Mouse (Mus musculus) granulocyte monocyte progenitor cell, adult 5-6 weeks (primary cell): Measurements from ENCODE around the gene Tenm4. TPM values are rescaled to one million over a fixed set of nuclear protein-coding genes. Genes with fewer than 3 reads are reported as not detected.

Experiments
- ATAC-seq: replicated peaks from 2 replicates; pipeline ENCODE4 v1.8.0; 2016; ENCODE audit warnings: mild to moderate bottlenecking, moderate TSS enrichment, inconsistent platforms; ENCODE audit not compliant: poor library complexity, severe bottlenecking
- total RNA-seq, 2 experiments: library from RNA; stranded (forward) in 1 of 2; stranded (reverse) in 1 of 2; fragments of 200-712, 200-1000 nt in 1 of 2; fragments of >200 nt in 1 of 2; fragmentation: Nextera tagmentation in 1 of 2; gene quantifications; 2 replicates each; pipeline ENCODE4 v1.2.3; 2014 to 2017

The Tenm4 gene
- total RNA-seq, 2 experiments from 2014 or later, result not detected

DNA sequence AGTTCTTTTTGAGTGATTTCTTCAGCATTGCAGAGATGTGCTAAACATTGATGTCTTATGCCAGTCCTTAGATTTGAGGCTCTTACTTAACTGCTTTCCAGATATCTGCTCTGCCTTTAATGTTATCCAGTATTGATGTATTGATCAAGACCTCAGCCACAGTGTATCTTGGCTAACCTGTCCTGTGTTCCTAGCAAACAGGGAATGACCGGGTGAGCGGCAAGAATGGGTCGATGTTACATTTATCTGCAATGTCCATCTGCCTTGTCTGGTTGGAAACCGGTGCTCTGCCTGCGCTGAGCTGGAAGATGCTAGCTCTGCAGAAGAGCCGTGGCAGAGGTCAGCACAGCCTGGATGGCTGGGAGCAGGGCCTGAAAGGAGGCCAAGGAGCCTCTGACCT lies 64.8 kb downstream of the Tenm4 start:
- no peak for ATAC-seq

DNA sequence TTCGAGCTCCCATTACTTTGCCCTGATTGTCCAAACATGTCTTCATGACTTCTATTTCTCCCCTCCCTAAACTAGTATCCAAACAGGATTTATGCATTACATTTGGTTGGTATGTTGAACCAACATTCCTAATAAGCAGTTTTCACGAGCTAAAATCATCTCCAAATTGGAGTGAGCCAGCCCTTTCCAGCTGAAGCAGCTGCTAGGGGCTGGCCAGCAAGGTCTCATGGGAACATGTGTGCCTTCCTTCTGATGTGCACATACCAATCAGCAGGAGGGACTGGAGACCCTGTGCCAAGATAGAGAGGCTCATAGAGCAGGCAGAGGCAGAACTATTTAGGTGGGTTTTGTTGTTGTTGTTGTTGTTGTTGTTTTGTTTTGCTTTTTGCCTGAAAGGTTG lies 69.6 kb downstream of the Tenm4 start:
- ATAC-seq, result no peak

DNA sequence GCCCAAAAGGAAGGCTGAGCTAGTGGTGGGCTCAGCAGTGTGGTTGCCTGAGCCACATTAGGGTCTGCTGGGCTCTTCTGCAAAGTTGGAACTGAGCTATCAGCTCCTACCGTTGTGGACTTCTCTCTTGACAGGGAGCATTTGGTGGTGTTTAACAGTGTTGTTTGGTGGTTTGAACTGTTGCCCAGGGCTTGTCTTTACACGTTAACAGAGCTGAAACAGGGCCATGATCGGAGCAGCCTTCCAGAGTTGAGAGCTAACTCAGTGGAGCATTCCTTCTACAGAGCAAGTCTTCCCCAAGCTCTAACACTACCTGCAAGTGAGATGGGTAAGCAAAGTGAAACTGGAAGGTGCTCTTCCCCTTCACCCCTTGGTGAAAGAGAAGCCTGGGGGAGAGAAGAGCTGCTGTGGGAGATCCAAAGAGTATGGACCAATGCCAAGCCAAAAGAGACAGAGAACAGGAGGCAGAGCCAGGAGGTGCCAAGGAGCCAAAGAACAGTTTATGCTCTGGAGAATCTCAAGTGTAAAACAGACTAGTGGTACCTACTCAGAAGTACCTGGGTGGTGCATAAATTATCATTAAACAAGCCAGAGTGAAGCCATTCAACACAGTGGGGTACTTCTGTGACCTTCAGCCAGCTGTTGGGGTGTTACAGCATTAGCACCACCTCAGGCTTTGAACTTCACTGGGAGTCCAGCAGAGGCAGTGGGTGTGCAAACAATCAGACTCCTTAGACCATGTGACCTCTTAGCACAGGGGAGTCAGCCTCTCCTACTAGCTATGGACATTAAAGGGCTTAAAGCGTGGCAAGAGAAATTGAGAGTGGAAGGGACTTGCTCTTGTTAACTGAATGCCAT lies 71.5 kb downstream of the Tenm4 start:
- no peak for ATAC-seq

- ATAC-seq, result no peak
Measured at GRCm38 (mm10) chr7:96244796-96245195, 73.8 kb downstream of the Tenm4 start.

GRCm38 (mm10) chr7:96259630-96260029 lies 88.6 kb downstream of the Tenm4 start:
- no peak for ATAC-seq

DNA sequence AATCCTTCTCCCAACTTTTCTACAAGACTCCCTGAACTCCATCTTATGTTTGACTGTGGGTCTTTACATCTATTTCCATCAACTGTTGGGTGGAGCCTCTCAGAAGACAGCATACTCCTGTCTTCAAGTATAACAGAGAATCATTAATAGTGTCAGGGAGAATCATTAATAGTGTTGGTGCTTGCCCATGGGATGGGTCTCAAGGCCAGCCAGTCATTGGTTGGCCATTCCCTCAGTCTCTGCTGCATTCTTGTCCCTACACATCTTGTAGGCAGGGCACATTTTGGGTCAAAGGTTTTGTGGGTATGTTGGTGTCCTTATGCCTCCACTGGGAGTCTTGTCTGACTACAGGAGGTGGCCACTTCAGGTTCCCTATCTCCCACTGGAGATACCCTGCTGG lies 91.1 kb downstream of the Tenm4 start:
- no peak for ATAC-seq

DNA sequence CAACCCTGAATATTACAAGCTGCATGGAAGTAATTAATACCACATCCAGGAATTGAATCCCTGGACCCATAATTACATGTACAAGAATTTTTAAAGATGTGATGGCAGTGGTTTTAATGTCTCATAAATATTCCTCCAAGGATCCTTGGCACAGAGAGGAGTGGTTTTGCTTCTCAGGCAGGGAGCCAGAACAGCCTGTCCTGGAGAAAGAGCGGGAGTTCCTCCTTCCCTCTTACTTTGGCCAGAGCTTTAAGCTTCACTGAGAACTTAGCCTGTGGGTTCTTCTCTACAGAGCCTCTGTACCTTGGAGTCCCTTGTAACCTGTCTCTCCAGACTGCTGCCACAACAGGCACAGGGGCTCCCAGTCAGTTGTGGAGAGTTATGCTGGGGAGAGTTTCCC lies 94.9 kb downstream of the Tenm4 start:
- no peak for ATAC-seq

- ATAC-seq, result peak; percentile 92
Measured at GRCm38 (mm10) chr7:96267266-96267665, 96.2 kb downstream of the Tenm4 start.

- no peak for ATAC-seq
Measured at GRCm38 (mm10) chr7:96270684-96271083, 99.6 kb downstream of the Tenm4 start.

DNA sequence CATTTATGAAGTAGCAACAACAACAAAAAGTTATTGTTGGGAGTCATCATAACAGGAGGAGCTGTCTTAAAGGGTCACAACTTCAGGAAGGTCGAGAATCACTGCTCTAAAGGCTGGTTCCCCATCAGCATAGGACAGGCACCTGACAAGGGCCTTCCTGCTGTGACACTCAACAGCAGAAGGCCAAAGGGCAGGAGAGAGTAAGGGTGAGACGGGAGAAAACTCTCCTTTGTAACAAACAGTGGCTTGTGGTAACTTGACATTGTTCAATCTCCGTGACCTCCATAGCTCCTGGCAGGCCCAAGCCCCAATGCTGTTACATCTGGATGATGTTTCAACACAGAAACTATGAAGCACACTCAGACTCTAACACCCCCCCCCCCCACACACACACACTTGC lies 101.0 kb downstream of the Tenm4 start:
- no peak for ATAC-seq

DNA sequence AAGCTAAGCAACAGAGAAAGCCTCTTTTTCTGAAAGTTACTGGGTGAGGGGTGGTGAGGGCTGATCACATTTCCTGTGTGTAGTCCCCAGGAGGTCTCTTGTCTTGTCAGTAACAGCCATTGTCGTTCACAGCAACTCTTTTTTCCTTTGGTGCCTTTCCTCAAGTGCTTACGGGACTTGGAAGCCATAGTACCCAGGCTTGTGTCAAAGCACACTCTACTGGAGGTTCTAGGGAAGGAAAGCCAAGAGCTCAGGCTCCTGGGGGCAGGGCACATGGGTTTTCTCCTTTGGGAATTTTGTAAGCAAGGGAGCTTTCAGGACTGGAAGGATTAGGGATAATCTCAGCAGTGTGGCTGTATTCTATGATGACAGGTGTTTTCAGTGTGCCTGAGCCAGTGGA lies 103.4 kb downstream of the Tenm4 start:
- ATAC-seq, result no peak

DNA sequence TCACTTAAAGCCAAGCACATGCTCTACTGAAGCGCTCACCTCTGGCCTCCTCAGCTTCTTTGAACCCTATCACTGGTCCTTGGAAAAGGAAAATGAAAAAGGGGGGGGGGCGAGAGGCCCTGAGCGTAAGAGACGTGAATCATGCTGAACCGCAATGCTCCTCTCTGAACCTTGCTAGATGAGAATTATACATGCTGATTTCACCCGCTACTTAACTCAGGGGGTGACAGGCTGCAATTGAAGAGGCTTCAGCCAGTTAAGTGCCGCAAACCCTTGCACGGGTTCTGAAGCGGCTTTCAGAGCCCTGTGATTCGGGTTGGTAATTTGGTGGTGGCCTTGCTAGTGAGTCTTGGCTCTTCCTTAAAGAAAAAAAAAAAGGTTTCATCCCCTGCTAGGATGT lies 106.5 kb downstream of the Tenm4 start:
- no peak for ATAC-seq

- no peak for ATAC-seq
Measured at GRCm38 (mm10) chr7:96278378-96278777, 107.3 kb downstream of the Tenm4 start.

GRCm38 (mm10) chr7:96280795-96281194 lies 109.7 kb downstream of the Tenm4 start:
- no peak for ATAC-seq

- ATAC-seq, result no peak
Measured at GRCm38 (mm10) chr7:96290576-96290975, 119.5 kb downstream of the Tenm4 start.

- ATAC-seq, result peak; percentile 59
Measured at GRCm38 (mm10) chr7:96295959-96296358, 124.9 kb downstream of the Tenm4 start.

- no peak for ATAC-seq
Measured at GRCm38 (mm10) chr7:96300826-96301397, 129.9 kb downstream of the Tenm4 start.

DNA sequence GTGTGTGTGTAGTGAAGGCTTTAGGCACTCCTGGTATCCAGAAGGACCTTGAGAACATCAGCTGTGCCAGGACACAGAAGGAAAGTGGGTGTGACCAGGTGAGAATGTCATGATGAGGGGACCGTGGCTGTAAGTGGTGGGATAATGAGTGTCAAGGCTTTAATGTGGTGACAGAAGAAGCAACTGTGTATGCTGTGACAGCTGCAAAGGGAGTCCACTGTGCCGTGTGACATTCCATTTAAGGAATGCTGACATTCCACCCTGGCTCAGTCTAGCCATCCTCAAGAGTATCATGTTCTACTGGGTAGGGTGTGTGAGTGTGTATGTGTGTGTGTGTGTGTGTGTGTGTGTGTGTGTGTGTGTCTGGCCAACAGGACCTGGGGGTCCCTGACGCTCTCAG lies 130.8 kb downstream of the Tenm4 start:
- ATAC-seq, result no peak

- no peak for ATAC-seq
Measured at GRCm38 (mm10) chr7:96303963-96304362, 132.9 kb downstream of the Tenm4 start.

GRCm38 (mm10) chr7:96305382-96305935 lies 134.4 kb downstream of the Tenm4 start:
- ATAC-seq, result no peak

DNA sequence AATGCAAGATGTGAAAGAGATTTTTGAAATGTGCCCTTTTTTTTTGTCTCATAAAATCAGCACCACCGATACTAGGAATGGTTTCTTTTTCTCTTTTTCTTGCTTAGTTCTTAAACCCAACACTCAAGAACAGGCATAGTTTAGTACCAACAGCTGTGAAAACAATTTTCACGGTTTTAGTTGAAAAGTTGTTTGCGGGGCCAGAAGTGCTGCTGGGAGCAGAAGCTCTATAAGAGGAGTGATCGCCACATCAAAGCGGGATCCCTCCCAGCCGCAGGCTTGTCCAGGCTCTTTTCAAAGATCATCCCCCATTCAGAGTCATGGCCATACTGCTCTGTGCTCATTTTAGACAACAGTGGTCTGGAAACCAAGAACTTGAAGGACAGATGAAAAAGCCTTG lies 137.1 kb downstream of the Tenm4 start:
- no peak for ATAC-seq

DNA sequence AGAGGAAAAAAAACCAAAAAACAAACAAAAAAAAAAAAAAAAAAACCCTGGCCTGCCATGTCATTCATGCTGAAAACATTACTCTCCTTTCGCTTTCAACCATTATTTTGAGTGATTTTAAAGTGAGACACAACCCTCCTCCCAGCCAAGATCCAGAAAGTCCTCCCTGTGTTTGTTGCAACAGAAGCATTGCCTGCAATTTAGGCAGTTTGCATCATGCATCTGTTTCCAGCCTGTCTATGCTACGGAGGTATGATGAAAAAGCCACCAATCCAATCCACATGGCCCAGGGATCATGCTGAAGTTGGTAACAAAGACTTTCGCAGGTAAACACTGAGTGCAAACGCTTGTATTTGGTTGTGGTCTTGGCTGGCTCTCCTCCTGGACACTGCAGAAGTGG lies 158.3 kb downstream of the Tenm4 start:
- ATAC-seq, result no peak
